Mouse (Mus musculus) heart, adult 2 months (tissue): Measurements from ENCODE around the gene Ano2. TPM values are rescaled to one million over a fixed set of nuclear protein-coding genes. Genes with fewer than 3 reads are reported as not detected.
A peak's percentile ranks its signal among the peaks of the same experiment; 100 is the strongest.

Experiments
- DNase-seq, 2 experiments: peaks; one replicate each; pipeline ENCODE4 v3.0.0; 2021
- H3K27ac ChIP-seq: fragments of 200-600 bp; 2 replicates; pipeline ENCODE4 v1.8.1; 2022
- H3K27me3 ChIP-seq: fragments of 200-500 bp; 2 replicates; pipeline ENCODE4 v1.6.1; 2012; ENCODE audit warnings: mild to moderate bottlenecking, low read length, inconsistent platforms, mixed read lengths; ENCODE audit not compliant: control insufficient read depth, insufficient read depth
- H3K36me3 ChIP-seq: fragments of 200-500 bp; 2 replicates; pipeline ENCODE4 v1.6.1; 2012; ENCODE audit warnings: low read length, inconsistent platforms; ENCODE audit not compliant: control insufficient read depth, insufficient read depth
- H3K4me1 ChIP-seq: fragments of 200-500 bp; 2 replicates; pipeline ENCODE4 v1.6.1; 2011; ENCODE audit warnings: low read length; ENCODE audit not compliant: control insufficient read depth, insufficient read depth
- H3K4me3 ChIP-seq: fragments of 200-600 bp; 2 replicates; pipeline ENCODE4 v1.8.1; 2022
- H3K79me2 ChIP-seq: fragments of 200-500 bp; replicated peaks from 2 replicates; pipeline ENCODE4 v1.6.1; 2012; ENCODE audit warnings: mild to moderate bottlenecking, inconsistent platforms, low read length, moderate library complexity, mixed read lengths; ENCODE audit not compliant: control insufficient read depth, insufficient read depth
- H3K9ac ChIP-seq: fragments of 200-500 bp; 2 replicates; pipeline ENCODE4 v1.6.1; 2012; ENCODE audit warnings: low read depth, mild to moderate bottlenecking, control low read depth, inconsistent platforms, low read length, mixed read lengths
- CTCF ChIP-seq: fragments of 200-600 bp; IDR thresholded peaks from 2 replicates; pipeline ENCODE4 v1.8.1; 2022; ENCODE audit warnings: antibody characterized with exemption, mild to moderate bottlenecking, moderate library complexity
- EP300 ChIP-seq: fragments of 200-500 bp; IDR thresholded peaks from 2 replicates; pipeline ENCODE4 v1.6.1; 2011; ENCODE audit warnings: low read depth, low read length, control low read depth; ENCODE audit not compliant: insufficient read depth
- POLR2A ChIP-seq: fragments of 200-500 bp; IDR thresholded peaks from 2 replicates; pipeline ENCODE4 v1.6.1; 2011; ENCODE audit warnings: mild to moderate bottlenecking, low read depth, low read length, control low read depth; ENCODE audit not compliant: insufficient read depth
- WGBS: fragments of 180-500 bp; shearing (Covaris S2); methylation state at CpG from one replicate; pipeline ENCODE4 v1.1.7; 2018; 5-methylcytosine and 5-hydroxymethylcytosine counted together
- intact Hi-C: fragments of 180-260 bp; cut with DNase I; formaldehyde crosslinking; loops from one replicate; pipeline ENCODE4 v1.15.1; 2025
- polyA plus RNA-seq: library from polyadenylated mRNA; depleted of rRNA; stranded (reverse); fragments of >200 nt; gene quantifications from 2 replicates; pipeline ENCODE4 v1.2.3, GENCODE M21; 2012
- total RNA-seq, 2 experiments: library from RNA; stranded (reverse); gene quantifications; 2 replicates each; pipeline ENCODE4 v1.2.3; 2021

Gene Ano2
- total and polyA plus RNA-seq, 3 experiments, result 0.08 to 0.30 TPM; not detected in 1

DNA sequence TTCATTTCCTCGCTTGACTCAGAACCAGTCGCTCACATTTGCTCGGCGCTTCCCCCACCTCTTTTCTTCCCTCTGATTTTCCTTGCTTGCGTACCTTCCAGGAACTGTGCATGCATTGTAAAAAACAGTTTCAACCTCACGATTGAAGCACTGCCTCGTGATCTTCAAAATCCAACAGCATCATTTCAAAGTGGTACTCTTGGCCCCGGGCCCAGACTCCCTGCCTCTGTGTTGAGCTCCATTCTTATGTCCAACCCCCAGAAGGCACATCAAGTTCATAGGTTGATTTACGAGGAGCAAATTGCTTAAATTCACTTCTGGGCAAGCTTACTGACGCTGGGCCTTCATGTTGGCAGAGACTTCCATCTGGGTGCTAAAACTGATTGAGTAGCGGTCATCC lies 9.6 kb upstream of the Ano2 start:
- no peak for TF ChIP-seq CTCF
- no peak for TF ChIP-seq EP300
- TF ChIP-seq POLR2A, result no peak
- Histone ChIP-seq H3K36me3 (no peaks in the 10 kb centered on the region), H3K27ac (no peak overlapping the region), H3K4me1 (no peaks in the 10 kb centered on the region), H3K27me3 (no peaks in the 10 kb centered on the region), H3K9ac (no peak overlapping the region), H3K4me3 (no peak overlapping the region), H3K79me2 (no peaks in the 10 kb centered on the region)
- DNase-seq, result no peak
- 80% methylated on average over 11 of the region's 11 CpGs for WGBS
- intact Hi-C loops, result no loop called here

DNA sequence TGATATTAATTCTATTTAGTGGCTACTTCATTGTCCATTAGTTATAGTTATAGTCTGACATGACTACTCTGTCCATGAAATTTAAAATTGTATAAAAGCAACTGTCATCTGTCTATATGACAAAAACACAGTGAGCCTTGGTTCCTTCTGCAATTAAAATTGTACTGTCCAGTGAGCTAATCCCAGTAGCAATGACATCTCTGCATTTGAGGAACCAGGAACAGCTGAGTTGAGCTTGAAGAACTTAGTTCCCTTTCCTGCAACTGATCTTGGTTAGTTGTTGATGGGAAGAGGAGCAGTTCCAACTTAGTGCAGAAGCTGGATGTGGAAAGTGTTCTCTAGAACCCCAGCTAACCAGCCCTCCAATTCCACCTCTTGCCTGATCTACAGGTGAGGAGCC lies 4.8 kb upstream of the Ano2 start:
- no peak overlapping the region for H3K27ac ChIP-seq
- no peaks in the 10 kb centered on the region for H3K79me2 ChIP-seq
- no peak overlapping the region for H3K4me3 ChIP-seq
- intact Hi-C loops, result no loop called here
- no peak for TF ChIP-seq EP300
- no peak for TF ChIP-seq CTCF
- TF ChIP-seq POLR2A, result no peak
- H3K36me3 ChIP-seq, result no peaks in the 10 kb centered on the region
- no peaks in the 10 kb centered on the region; the same call in 1 of the 2 replicates for H3K27me3 ChIP-seq
- no peak overlapping the region for H3K9ac ChIP-seq
- H3K4me1 ChIP-seq, result no peaks in the 10 kb centered on the region
- DNase-seq, result no peak

DNA sequence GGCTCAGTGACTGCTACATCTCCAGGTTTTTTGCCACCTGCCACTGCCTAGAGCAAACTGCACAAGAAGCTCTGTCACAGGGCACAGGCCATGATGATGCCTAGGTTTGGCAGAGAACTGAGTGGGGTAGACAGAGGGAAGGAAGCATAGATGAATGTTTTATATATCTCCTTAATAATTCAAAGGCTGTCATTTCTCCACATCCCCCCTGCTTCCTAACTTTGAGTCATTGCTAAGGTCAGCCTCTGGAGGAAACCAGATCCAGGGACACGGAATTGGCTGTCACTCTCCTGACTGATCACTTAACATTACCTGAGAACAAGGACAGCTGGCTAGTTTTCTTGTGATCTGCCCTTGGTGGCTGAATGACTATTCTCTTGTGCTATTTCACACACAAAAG lies 2.2 kb upstream of the Ano2 start:
- TF ChIP-seq POLR2A, result no peak
- TF ChIP-seq EP300, result no peak
- TF ChIP-seq CTCF, result no peak

DNA sequence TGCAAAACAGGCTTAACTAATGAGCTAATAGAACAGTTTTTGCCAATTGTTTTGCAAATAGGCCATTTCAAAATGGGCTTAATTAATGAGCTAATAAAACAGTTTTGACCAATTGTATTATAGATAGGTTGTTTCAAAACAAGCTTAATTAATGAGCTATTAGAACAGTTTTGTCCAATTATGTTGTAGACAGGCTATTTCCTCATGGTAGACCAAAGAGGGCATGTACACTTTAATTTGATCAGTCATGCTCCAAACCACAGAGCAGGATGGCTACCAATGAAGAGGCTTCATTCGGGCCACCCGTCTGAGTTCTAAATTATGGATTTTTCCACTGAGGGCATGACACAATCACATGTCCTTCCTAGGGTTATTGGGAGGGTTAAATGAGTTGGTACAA lies 10.9 kb downstream of the Ano2 start:
- Histone ChIP-seq H3K36me3 (no peaks in the 10 kb centered on the region), H3K79me2 (no peaks in the 10 kb centered on the region), H3K27ac (no peak overlapping the region), H3K4me3 (no peak overlapping the region), H3K27me3 (no peaks in the 10 kb centered on the region), H3K9ac (no peak overlapping the region), H3K4me1 (no peaks in the 10 kb centered on the region)
- no peak for DNase-seq
- WGBS, result 91% methylated on average over 2 of the region's 2 CpGs
- intact Hi-C loops, result no loop called here
- TF ChIP-seq CTCF (no peak), POLR2A (no peak), EP300 (no peak)

More for the DNA sequence above, 2.2 kb upstream of the Ano2 start:
- Histone ChIP-seq H3K4me3 (no peak overlapping the region), H3K27me3 (no peaks in the 10 kb centered on the region; the same call in 1 of the 2 replicates), H3K4me1 (no peaks in the 10 kb centered on the region), H3K9ac (no peak overlapping the region), H3K79me2 (no peaks in the 10 kb centered on the region), H3K36me3 (no peaks in the 10 kb centered on the region), H3K27ac (no peak overlapping the region)
- intact Hi-C loops, result no loop called here
- DNase-seq, result no peak
- 45% methylated on average over 1 of the region's 1 CpGs for WGBS

GRCm38 (mm10) chr6:125711261-125711660 lies 21.0 kb downstream of the Ano2 start:
- H3K27me3 ChIP-seq, result no peaks in the 10 kb centered on the region
- no peak for TF ChIP-seq POLR2A
- TF ChIP-seq EP300, result no peak
- no peak for TF ChIP-seq CTCF
- H3K27ac ChIP-seq, result no peak overlapping the region
- 80% methylated on average over 16 of the region's 16 CpGs for WGBS
- intact Hi-C loops, result no loop called here
- no peaks in the 10 kb centered on the region for H3K36me3 ChIP-seq
- no peak overlapping the region for H3K4me3 ChIP-seq
- DNase-seq, result no peak
- no peak overlapping the region for H3K9ac ChIP-seq
- H3K4me1 ChIP-seq, result no peaks in the 10 kb centered on the region
- no peaks in the 10 kb centered on the region for H3K79me2 ChIP-seq

DNA sequence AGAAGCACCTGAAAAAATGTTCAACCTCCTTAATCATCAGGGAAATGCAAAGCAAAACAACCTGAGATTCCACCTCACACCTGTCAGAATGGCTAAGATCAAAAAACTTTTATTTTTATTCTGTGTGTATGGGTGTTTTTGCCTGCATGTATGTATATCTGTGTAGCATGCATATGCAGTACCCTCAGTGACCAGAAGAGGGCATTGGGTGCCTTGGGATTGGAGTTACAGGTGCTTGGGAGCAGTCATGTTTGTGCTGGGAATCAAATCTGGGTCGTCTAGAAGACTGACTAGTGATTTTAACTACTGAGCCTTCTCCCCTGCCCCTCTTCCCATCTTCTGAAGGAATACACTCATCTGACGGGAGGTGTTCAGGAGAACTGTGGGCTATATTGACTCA lies 36.2 kb downstream of the Ano2 start:
- H3K36me3 ChIP-seq, result no peaks in the 10 kb centered on the region
- no peak overlapping the region for H3K9ac ChIP-seq
- H3K4me3 ChIP-seq, result no peak overlapping the region
- WGBS, result 75% methylated on average over 2 of the region's 2 CpGs
- H3K27ac ChIP-seq, result no peak overlapping the region
- TF ChIP-seq EP300 (no peak), CTCF (peak; percentile 36; the same call in 1 of the 2 replicates)
- DNase-seq, result no peak
- H3K79me2 ChIP-seq, result no peaks in the 10 kb centered on the region
- intact Hi-C loops, result no loop called here
- H3K27me3 ChIP-seq, result no peaks in the 10 kb centered on the region
- no peaks in the 10 kb centered on the region for H3K4me1 ChIP-seq

DNA sequence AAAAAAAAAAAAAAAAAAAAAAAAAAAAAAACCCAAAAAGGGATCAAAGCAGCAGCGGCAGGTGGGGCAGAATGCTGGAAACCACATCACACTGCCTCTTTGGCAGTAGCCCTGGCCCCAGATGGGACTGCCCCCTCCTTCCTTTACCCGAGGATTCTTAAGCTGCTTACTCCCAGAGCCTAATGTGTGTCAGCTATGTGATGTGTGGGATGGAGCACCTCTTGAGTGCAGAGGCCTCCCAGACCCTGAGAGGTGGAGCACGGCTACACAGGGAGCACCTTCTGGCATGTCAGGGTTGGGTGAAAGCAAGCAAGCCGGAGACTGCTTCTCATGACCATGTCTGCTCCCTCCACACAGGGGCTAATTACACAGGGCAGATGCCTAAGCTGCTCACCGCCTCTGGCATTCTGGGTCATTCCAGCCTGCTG lies 37.3 kb downstream of the Ano2 start:
- no peaks in the 10 kb centered on the region for H3K4me1 ChIP-seq
- no peaks in the 10 kb centered on the region for H3K79me2 ChIP-seq
- no peak overlapping the region for H3K9ac ChIP-seq
- no peaks in the 10 kb centered on the region for H3K36me3 ChIP-seq
- WGBS, result 73% methylated on average over 5 of the region's 5 CpGs
- H3K4me3 ChIP-seq, result no peak overlapping the region
- TF ChIP-seq POLR2A, result no peak
- TF ChIP-seq CTCF, result no peak
- no peak for TF ChIP-seq EP300
- H3K27ac ChIP-seq, result no peak overlapping the region
- no peaks in the 10 kb centered on the region for H3K27me3 ChIP-seq
- DNase-seq, result no peak
- intact Hi-C loops, result no loop called here
